Mouse (Mus musculus) central nervous system, embryonic 11.5 days (tissue): ENCODE results near the gene Dnah3. TPM values are rescaled to one million over a fixed set of nuclear protein-coding genes. Genes with fewer than 3 reads are reported as not detected.

Source experiments
- polyA plus RNA-seq: library from polyadenylated mRNA; depleted of rRNA; stranded (reverse); fragments of >200 nt; gene quantifications from 2 replicates; pipeline ENCODE4 v1.2.3, GENCODE M21; 2012; rRNA removed

Gene Dnah3
- polyA plus RNA-seq, result 0.02 and 0.14 TPM in 2 replicates

DNA sequence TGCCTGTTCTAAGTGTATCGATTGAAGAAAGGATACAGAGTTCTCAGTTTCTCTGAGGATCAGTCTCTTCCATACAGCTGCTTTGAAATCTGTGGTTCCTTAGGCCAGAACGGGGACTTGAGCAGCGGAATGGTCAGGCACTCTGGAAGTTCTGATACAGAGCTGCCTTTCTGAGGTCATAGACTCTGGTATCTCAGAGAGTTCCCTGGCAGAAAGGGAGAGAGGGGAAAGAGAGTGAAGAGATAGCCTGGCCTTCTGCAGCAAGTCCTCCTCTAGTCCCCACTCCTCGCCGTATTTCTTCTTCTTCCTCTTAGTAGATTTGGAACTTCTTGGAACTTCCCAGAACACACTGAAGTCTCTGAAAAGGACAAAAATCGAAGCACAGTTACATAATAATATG is at the start of gene Dnah3:
Dnah3 (minus strand) TSS at position 101 of the 400 bp plus-strand sequence.

GRCm38 (mm10) chr7:120102164-120102972 is 7.3 kb upstream of the Dnah3 start, which contains the start of gene Tmem159:
Gene Tmem159 (plus strand): TSS chr7:120102353.

GRCm38 (mm10) chr7:119895639-119896512 is 199.2 kb downstream of the Dnah3 start, which contains the start of the genes Lyrm1 and Dcun1d3:
Gene Lyrm1 (plus strand): TSS chr7:119895861.
Gene Dcun1d3 (minus strand): TSS chr7:119896298.

Other genes with a start within 250 kb of the Dnah3 start
- gene Lyrm1, start 199.4 kb downstream of the Dnah3 start, polyA plus RNA-seq, result 5.2 and 6.6 TPM in 2 replicates
- gene Dcun1d3, start 199.0 kb downstream of the Dnah3 start, polyA plus RNA-seq, result 9.2 and 11.8 TPM in 2 replicates
- 10.3 and 11.1 TPM in 2 replicates for gene Tmem159, start 7.1 kb upstream of the Dnah3 start, polyA plus RNA-seq
- 0.10 TPM in 1 of 2 replicates, not detected in the other for gene Zp2, start 50.0 kb upstream of the Dnah3 start, polyA plus RNA-seq
- gene Anks4b, start 78.6 kb upstream of the Dnah3 start, polyA plus RNA-seq, result 0.16 and 0.37 TPM in 2 replicates
- gene Crym, start 106.8 kb upstream of the Dnah3 start, polyA plus RNA-seq, result 21.2 and 25.7 TPM in 2 replicates
- gene Abca14, start 108.7 kb upstream of the Dnah3 start, polyA plus RNA-seq, result 0.02 and 0.05 TPM in 2 replicates
- not detected in 2 replicates for gene Abca15, start 233.4 kb upstream of the Dnah3 start, polyA plus RNA-seq